Mouse (Mus musculus): Measurements from ENCODE around the gene Tbc1d8. TPM values are rescaled to one million over a fixed set of nuclear protein-coding genes. Genes with fewer than 3 reads are reported as not detected.

The Tbc1d8 gene
- polyA plus RNA-seq, 1 experiment from 2014 or later: 5.3 TPM

DNA sequence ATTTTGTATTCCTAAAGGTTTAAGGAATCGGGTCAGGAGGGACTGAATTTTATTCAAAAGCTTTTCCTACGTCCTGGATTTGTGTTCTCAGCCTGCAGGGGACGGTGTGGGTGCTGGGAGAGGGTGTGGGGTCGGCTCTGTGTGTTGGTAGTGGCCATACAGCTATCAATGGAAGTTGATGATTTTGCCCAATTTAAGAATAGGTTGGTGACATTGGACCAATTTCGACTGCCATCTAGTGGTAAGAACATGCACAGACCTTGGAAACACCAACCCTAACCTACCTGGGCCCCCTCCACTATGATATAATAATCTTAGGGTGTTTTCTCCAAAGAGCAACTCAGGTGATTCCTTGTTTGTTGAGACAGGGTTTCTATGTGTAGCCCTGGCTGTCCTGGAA is 44.0 kb upstream of the Tbc1d8 start:
- H3K36me3 ChIP-seq (ENCODE audit: control insufficient read depth, insufficient read depth, low read length): no peaks in the 10 kb centered on the region
- TF ChIP-seq CTCF (IDR thresholded peaks at IDR 0.05; ENCODE audit: low read depth): peak; percentile 86
- TF ChIP-seq EP300 (optimal IDR thresholded peaks at IDR 0.05): no peak
- no peak for DNase-seq (ENCODE audit: low spot score)
- no peaks in the 10 kb centered on the region for H3K9me3 ChIP-seq (ENCODE audit: control insufficient read depth, low read length)
- no peak for ATAC-seq (ENCODE audit: low FRiP score, low TSS enrichment)
- WGBS: 27% methylated on average over 5 of the region's 5 CpGs
- no peak overlapping the region for H3K9ac ChIP-seq (ENCODE audit: low read length)
- H3K4me2 ChIP-seq (replicated peaks; ENCODE audit: low read depth): no peak overlapping the region
- H3K27ac ChIP-seq (replicated peaks): no peak overlapping the region
- H3K4me1 ChIP-seq (replicated peaks; ENCODE audit: control insufficient read depth, insufficient read depth): no peaks in the 10 kb centered on the region
- H3K4me3 ChIP-seq (ENCODE audit: low read depth, low read length): no peak overlapping the region
- no peaks in the 10 kb centered on the region for H3K27me3 ChIP-seq (ENCODE audit: control insufficient read depth, insufficient read depth, low read length)

DNA sequence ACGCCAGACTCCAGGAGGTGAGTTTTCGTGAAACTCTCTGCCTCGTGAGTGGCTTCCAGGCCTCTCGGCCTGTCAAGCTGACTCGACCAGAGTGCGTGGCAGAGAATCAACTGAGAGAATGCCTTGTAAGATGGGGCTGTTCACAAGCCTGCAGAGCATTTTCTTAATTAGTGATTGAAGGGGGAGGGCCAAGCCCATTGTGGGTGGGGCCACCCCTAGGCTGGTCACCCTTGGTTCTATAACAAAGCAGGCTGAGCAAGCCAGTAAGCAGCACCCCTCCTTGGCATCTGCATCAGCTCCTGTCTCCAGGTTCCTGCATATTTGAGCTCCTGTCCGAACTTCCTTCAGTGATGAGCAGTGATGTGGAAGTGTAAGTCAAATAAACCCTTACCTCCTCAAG is 42.8 kb upstream of the Tbc1d8 start:
- TF ChIP-seq CTCF (IDR thresholded peaks at IDR 0.05; ENCODE audit: low read depth) (no peak), EP300 (optimal IDR thresholded peaks at IDR 0.05) (no peak)
- Histone ChIP-seq H3K27me3 (ENCODE audit: control insufficient read depth, insufficient read depth, low read length) (no peaks in the 10 kb centered on the region), H3K9me3 (ENCODE audit: control insufficient read depth, low read length) (no peaks in the 10 kb centered on the region), H3K4me2 (replicated peaks; ENCODE audit: low read depth) (no peak overlapping the region), H3K4me1 (replicated peaks; ENCODE audit: control insufficient read depth, insufficient read depth) (no peaks in the 10 kb centered on the region), H3K9ac (ENCODE audit: low read length) (no peak overlapping the region), H3K36me3 (ENCODE audit: control insufficient read depth, insufficient read depth, low read length) (no peaks in the 10 kb centered on the region), H3K27ac (replicated peaks) (no peak overlapping the region), H3K4me3 (ENCODE audit: low read depth, low read length) (no peak overlapping the region)
- WGBS: 94% methylated on average over 7 of the region's 7 CpGs
- ATAC-seq (ENCODE audit: low FRiP score, low TSS enrichment) (no peak), DNase-seq (ENCODE audit: low spot score) (no peak)

DNA sequence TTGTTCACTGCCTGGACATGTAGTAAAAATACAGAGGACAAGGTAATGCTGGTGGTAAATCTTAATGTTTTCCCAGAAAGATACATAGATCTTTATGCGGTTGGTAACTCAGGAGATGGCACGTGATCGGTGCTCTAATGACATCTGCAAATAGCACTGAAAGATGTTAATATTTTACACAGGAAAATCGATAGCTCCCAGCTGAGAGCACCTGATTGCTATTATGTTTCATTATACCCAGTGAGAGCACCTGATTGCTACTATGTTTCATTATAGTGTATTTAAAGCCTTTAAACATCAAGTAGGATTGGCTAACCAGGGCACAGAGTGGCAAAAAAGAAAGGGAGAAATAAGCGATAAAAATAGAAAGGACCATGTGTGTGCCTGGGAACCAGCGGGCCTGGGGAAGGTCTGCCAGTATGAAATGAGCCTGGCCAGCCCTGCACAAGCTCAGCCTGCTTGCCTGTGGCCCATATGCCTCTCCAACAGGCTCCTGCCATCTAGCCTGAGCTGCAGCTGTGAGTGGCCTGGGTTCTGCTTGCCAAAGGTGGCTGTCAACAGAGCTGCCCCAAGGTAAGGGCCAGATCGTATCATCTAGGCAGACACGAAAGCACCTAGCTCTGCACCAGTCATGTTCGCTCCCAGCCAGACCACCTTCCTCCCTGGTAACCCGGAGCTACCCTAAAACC is 36.9 kb upstream of the Tbc1d8 start:
- DNase-seq (ENCODE audit: low spot score) (no peak), ATAC-seq (ENCODE audit: low FRiP score, low TSS enrichment) (no peak)
- H3K4me3 ChIP-seq (ENCODE audit: low read depth, low read length): no peak overlapping the region
- no peak overlapping the region for H3K9ac ChIP-seq (ENCODE audit: low read length)
- H3K27me3 ChIP-seq (ENCODE audit: control insufficient read depth, insufficient read depth, low read length): no peaks in the 10 kb centered on the region
- H3K4me1 ChIP-seq (replicated peaks; ENCODE audit: control insufficient read depth, insufficient read depth): no peaks in the 10 kb centered on the region
- no peaks in the 10 kb centered on the region for H3K36me3 ChIP-seq (ENCODE audit: control insufficient read depth, insufficient read depth, low read length)
- H3K27ac ChIP-seq (replicated peaks): no peak overlapping the region
- no peaks in the 10 kb centered on the region for H3K9me3 ChIP-seq (ENCODE audit: control insufficient read depth, low read length)
- WGBS: 81% methylated on average over 10 of the region's 10 CpGs
- no peak for TF ChIP-seq CTCF (IDR thresholded peaks at IDR 0.05; ENCODE audit: low read depth)
- no peak for TF ChIP-seq EP300 (optimal IDR thresholded peaks at IDR 0.05)
- H3K4me2 ChIP-seq (replicated peaks; ENCODE audit: low read depth): no peak overlapping the region

DNA sequence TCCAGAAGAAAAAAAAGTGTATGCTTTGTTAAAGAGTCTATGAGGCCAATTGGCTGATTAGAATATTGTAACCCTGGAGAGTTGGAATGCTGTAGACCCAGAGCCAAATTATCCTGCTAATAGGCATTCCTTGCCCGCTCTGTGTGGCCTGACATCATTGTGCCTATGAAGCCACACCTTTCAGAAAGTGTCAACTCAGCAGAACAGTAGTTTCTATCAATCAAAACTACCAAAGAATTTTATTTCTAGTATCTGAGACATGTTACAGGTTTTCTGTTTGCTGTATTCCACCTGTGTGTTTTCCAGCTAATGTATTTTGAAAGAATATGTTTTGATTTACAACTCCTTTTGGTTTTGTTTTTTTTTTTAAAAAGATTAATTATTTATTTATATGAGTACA is 33.6 kb upstream of the Tbc1d8 start:
- no peak for ATAC-seq (ENCODE audit: low FRiP score, low TSS enrichment)
- H3K9ac ChIP-seq (ENCODE audit: low read length): no peak overlapping the region
- WGBS: 64% methylated on average over 1 of the region's 1 CpGs
- H3K4me2 ChIP-seq (replicated peaks; ENCODE audit: low read depth): no peak overlapping the region
- H3K27me3 ChIP-seq (ENCODE audit: control insufficient read depth, insufficient read depth, low read length): no peaks in the 10 kb centered on the region
- no peak for TF ChIP-seq CTCF (IDR thresholded peaks at IDR 0.05; ENCODE audit: low read depth)
- no peak for TF ChIP-seq EP300 (optimal IDR thresholded peaks at IDR 0.05)
- no peaks in the 10 kb centered on the region for H3K4me1 ChIP-seq (replicated peaks; ENCODE audit: control insufficient read depth, insufficient read depth)
- H3K36me3 ChIP-seq (ENCODE audit: control insufficient read depth, insufficient read depth, low read length): no peaks in the 10 kb centered on the region
- H3K4me3 ChIP-seq (ENCODE audit: low read depth, low read length): no peak overlapping the region
- H3K27ac ChIP-seq (replicated peaks): no peak overlapping the region
- no peak for DNase-seq (ENCODE audit: low spot score)
- H3K9me3 ChIP-seq (ENCODE audit: control insufficient read depth, low read length): no peaks in the 10 kb centered on the region

DNA sequence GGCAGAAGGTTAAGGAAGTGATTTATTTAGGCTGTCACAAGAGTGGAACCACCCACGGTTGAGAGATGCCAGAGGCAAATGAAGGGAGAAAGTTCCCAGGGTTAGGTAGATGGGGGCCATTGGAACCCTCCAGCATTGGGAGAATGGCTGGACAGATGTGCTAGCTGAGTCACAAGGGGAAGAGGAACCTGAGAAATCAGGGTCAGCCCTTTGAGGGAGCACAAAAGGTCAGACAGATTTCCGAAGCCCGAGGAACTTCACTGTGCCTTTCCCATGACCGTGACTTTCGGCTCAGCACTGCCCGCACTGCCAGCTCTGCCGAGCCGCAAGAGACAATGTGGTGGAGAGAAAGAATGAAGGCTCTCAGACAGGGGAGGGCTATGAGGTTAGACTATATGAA is 33.2 kb upstream of the Tbc1d8 start:
- Histone ChIP-seq H3K4me3 (ENCODE audit: low read depth, low read length) (no peak overlapping the region), H3K9ac (ENCODE audit: low read length) (no peak overlapping the region), H3K4me2 (replicated peaks; ENCODE audit: low read depth) (no peak overlapping the region), H3K9me3 (ENCODE audit: control insufficient read depth, low read length) (no peaks in the 10 kb centered on the region), H3K4me1 (replicated peaks; ENCODE audit: control insufficient read depth, insufficient read depth) (no peaks in the 10 kb centered on the region), H3K27me3 (ENCODE audit: control insufficient read depth, insufficient read depth, low read length) (no peaks in the 10 kb centered on the region), H3K36me3 (ENCODE audit: control insufficient read depth, insufficient read depth, low read length) (no peaks in the 10 kb centered on the region), H3K27ac (replicated peaks) (no peak overlapping the region)
- DNase-seq (ENCODE audit: low spot score): no peak
- ATAC-seq (ENCODE audit: low FRiP score, low TSS enrichment): no peak
- WGBS: 79% methylated on average over 8 of the region's 8 CpGs
- TF ChIP-seq EP300 (optimal IDR thresholded peaks at IDR 0.05) (no peak), CTCF (IDR thresholded peaks at IDR 0.05; ENCODE audit: low read depth) (no peak)

DNA sequence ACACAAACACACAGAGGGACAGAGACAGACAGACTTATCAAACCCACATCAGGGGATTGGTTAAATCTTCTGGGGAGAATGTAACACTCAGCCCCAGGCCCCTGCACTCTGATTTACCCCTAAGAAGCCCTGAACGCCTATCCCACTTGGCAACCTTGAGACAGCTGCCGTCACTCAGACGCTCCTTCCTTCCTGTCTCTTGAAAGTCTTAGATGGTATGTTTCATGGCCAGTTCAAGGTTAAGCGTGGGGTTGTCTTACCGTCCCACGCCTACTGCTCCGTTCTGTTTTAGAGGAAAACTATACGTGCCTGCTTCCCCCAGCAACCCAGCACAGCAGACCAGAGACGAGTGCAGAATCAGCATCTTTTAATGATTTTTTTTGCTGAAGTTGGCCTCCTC is 27.0 kb upstream of the Tbc1d8 start:
- H3K4me1 ChIP-seq (replicated peaks; ENCODE audit: control insufficient read depth, insufficient read depth): no peaks in the 10 kb centered on the region
- H3K27me3 ChIP-seq (ENCODE audit: control insufficient read depth, insufficient read depth, low read length): no peaks in the 10 kb centered on the region
- WGBS: 55% methylated on average over 9 of the region's 9 CpGs
- DNase-seq (ENCODE audit: low spot score): no peak
- no peak overlapping the region for H3K27ac ChIP-seq (replicated peaks)
- H3K36me3 ChIP-seq (ENCODE audit: control insufficient read depth, insufficient read depth, low read length): no peaks in the 10 kb centered on the region
- no peak for ATAC-seq (ENCODE audit: low FRiP score, low TSS enrichment)
- no peak for TF ChIP-seq EP300 (optimal IDR thresholded peaks at IDR 0.05)
- no peak for TF ChIP-seq CTCF (IDR thresholded peaks at IDR 0.05; ENCODE audit: low read depth)
- H3K9ac ChIP-seq (ENCODE audit: low read length): no peak overlapping the region
- no peak overlapping the region for H3K4me2 ChIP-seq (replicated peaks; ENCODE audit: low read depth)
- H3K9me3 ChIP-seq (ENCODE audit: control insufficient read depth, low read length): no peaks in the 10 kb centered on the region
- no peak overlapping the region for H3K4me3 ChIP-seq (ENCODE audit: low read depth, low read length)
